Mouse (Mus musculus) CH12.LX (cell line): ENCODE data around the gene Slc28a1.

Experiments
- CTCF ChIP-seq, 2 experiments: IDR thresholded peaks in 1 of 2; conservative IDR thresholded peaks in 1 of 2; 2 replicates each; pipeline ENCODE4 v1.5.1; 2011 to 2012; ENCODE audit warnings: low read depth in 2 of 2, low read length in 2 of 2, improper control_type of control experiment in 1 of 2, inconsistent platforms in 1 of 2, mild to moderate bottlenecking in 1 of 2, moderate library complexity in 1 of 2
- EP300 ChIP-seq: IDR thresholded peaks from 2 replicates; pipeline ENCODE4 v1.6.1; 2011; ENCODE audit warnings: low read length, improper control_type of control experiment

- TF ChIP-seq CTCF (conservative IDR thresholded peaks at IDR 0.05 in 1 of 2, IDR thresholded peaks at IDR 0.05 in 1 of 2; ENCODE audit: low read depth in 2 of 2, low read length in 2 of 2) (peak in 1 of 2 experiments; percentile 27; a peak in 2 of 4 replicates), EP300 (no peak)
Measured at GRCm38 (mm10) chr7:81134614-81135067, 20.0 kb downstream of the Slc28a1 start.
